Mouse (Mus musculus): ENCODE measurements around the gene Gm10490. TPM values are rescaled to one million over a fixed set of nuclear protein-coding genes. Genes with fewer than 3 reads are reported as not detected.

Gm10490 gene
- polyA plus RNA-seq, 1 experiment from 2014 or later: not detected

Other genes with a start within 250 kb of the Gm10490 start
- 27.5 and 28.8 TPM in 2 replicates for gene Plp2, start 238.2 kb upstream of the Gm10490 start, polyA plus RNA-seq (2015; fragmentation: Nextera tagmentation; extraction: Ambion mirVana)
- 0.09 and 0.12 TPM in 2 replicates for gene Magix, start 228.3 kb upstream of the Gm10490 start, polyA plus RNA-seq (2015; fragmentation: Nextera tagmentation; extraction: Ambion mirVana)
- 13.3 and 14.1 TPM in 2 replicates for gene Gpkow, start 212.4 kb upstream of the Gm10490 start, polyA plus RNA-seq (2015; fragmentation: Nextera tagmentation; extraction: Ambion mirVana)
- 16.0 and 17.5 TPM in 2 replicates for gene Wdr45, start 195.2 kb upstream of the Gm10490 start, polyA plus RNA-seq (2015; fragmentation: Nextera tagmentation; extraction: Ambion mirVana)
- gene Gm45208, start 187.3 kb upstream of the Gm10490 start, polyA plus RNA-seq (2015; fragmentation: Nextera tagmentation; extraction: Ambion mirVana): 0.31 TPM in 1 of 2 replicates, not detected in the other
- 5.6 and 5.8 TPM in 2 replicates for gene Praf2, start 181.1 kb upstream of the Gm10490 start, polyA plus RNA-seq (2015; fragmentation: Nextera tagmentation; extraction: Ambion mirVana)
- 0.92 and 1.5 TPM in 2 replicates for gene Ccdc120, start 158.6 kb upstream of the Gm10490 start, polyA plus RNA-seq (2015; fragmentation: Nextera tagmentation; extraction: Ambion mirVana)
- gene Tfe3, start 147.0 kb upstream of the Gm10490 start, polyA plus RNA-seq (2015; fragmentation: Nextera tagmentation; extraction: Ambion mirVana): 9.2 and 11.8 TPM in 2 replicates
- gene Gripap1, start 119.8 kb upstream of the Gm10490 start, polyA plus RNA-seq (2015; fragmentation: Nextera tagmentation; extraction: Ambion mirVana): 25.5 and 27.4 TPM in 2 replicates
- gene Kcnd1, start 87.3 kb upstream of the Gm10490 start, polyA plus RNA-seq (2015; fragmentation: Nextera tagmentation; extraction: Ambion mirVana): 0.18 and 0.37 TPM in 2 replicates
- gene Otud5, start 68.2 kb upstream of the Gm10490 start, polyA plus RNA-seq (2015; fragmentation: Nextera tagmentation; extraction: Ambion mirVana): 44.9 and 54.4 TPM in 2 replicates
- gene Pim2, start 31.3 kb upstream of the Gm10490 start, polyA plus RNA-seq (2015; fragmentation: Nextera tagmentation; extraction: Ambion mirVana): 3.5 TPM in 2 replicates
- 14.3 and 17.5 TPM in 2 replicates for gene Slc35a2, start 25.5 kb upstream of the Gm10490 start, polyA plus RNA-seq (2015; fragmentation: Nextera tagmentation; extraction: Ambion mirVana)
- 38.1 and 39.7 TPM in 2 replicates for gene Pqbp1, start 10.3 kb upstream of the Gm10490 start, polyA plus RNA-seq (2015; fragmentation: Nextera tagmentation; extraction: Ambion mirVana)
- gene Timm17b, start 10.2 kb upstream of the Gm10490 start, polyA plus RNA-seq (2015; fragmentation: Nextera tagmentation; extraction: Ambion mirVana): 94.8 and 102 TPM in 2 replicates
- gene Gm10491, start 1.7 kb upstream of the Gm10490 start, polyA plus RNA-seq (2015; fragmentation: Nextera tagmentation; extraction: Ambion mirVana): not detected in 2 replicates
- gene Pcsk1n, start 10.3 kb downstream of the Gm10490 start, polyA plus RNA-seq (2015; fragmentation: Nextera tagmentation; extraction: Ambion mirVana): 0.12 and 0.18 TPM in 2 replicates
- not detected in 2 replicates for gene Eras, start 19.1 kb downstream of the Gm10490 start, polyA plus RNA-seq (2015; fragmentation: Nextera tagmentation; extraction: Ambion mirVana)
- 10.7 and 12.1 TPM in 2 replicates for gene Hdac6, start 38.3 kb downstream of the Gm10490 start, polyA plus RNA-seq (2015; fragmentation: Nextera tagmentation; extraction: Ambion mirVana)
- gene Gata1, start 68.5 kb downstream of the Gm10490 start, polyA plus RNA-seq (2015; fragmentation: Nextera tagmentation; extraction: Ambion mirVana): 117 and 126 TPM in 2 replicates
- gene Glod5, start 109.0 kb downstream of the Gm10490 start, polyA plus RNA-seq (2015; fragmentation: Nextera tagmentation; extraction: Ambion mirVana): 0.26 and 0.36 TPM in 2 replicates
- gene Suv39h1, start 165.2 kb downstream of the Gm10490 start, polyA plus RNA-seq (2015; fragmentation: Nextera tagmentation; extraction: Ambion mirVana): 31.4 and 33.0 TPM in 2 replicates
- gene Was, start 181.0 kb downstream of the Gm10490 start, polyA plus RNA-seq (2015; fragmentation: Nextera tagmentation; extraction: Ambion mirVana): 2.1 and 2.2 TPM in 2 replicates
- gene Wdr13, start 223.3 kb downstream of the Gm10490 start, polyA plus RNA-seq (2015; fragmentation: Nextera tagmentation; extraction: Ambion mirVana): 6.0 and 6.2 TPM in 2 replicates
- gene Rbm3, start 236.3 kb downstream of the Gm10490 start, polyA plus RNA-seq (2015; fragmentation: Nextera tagmentation; extraction: Ambion mirVana): 228 and 253 TPM in 2 replicates